Mouse (Mus musculus) forebrain, embryonic 13.5 days (tissue): ENCODE data around the gene Rln1. TPM values are rescaled to one million over a fixed set of nuclear protein-coding genes. Genes with fewer than 3 reads are reported as not detected.

Experiments
- ATAC-seq: fragments of 200-750 bp; cut with Nextera tagmentation; 2 replicates; pipeline ENCODE4 v1.8.0; 2017
- H3K27ac ChIP-seq: fragments of 300-500 bp; sonication (generic); 2 replicates; pipeline ENCODE4 v1.5.1; 2015; ENCODE audit warnings: inconsistent platforms, mild to moderate bottlenecking, moderate library complexity
- H3K27me3 ChIP-seq: fragments of 300-500 bp; sonication (generic); 2 replicates; pipeline ENCODE4 v1.6.1; 2015; ENCODE audit warnings: mild to moderate bottlenecking, inconsistent platforms
- H3K36me3 ChIP-seq: fragments of 300-500 bp; sonication (generic); 2 replicates; pipeline ENCODE4 v1.6.1; 2015; ENCODE audit warnings: mild to moderate bottlenecking, inconsistent platforms; ENCODE audit not compliant: poor library complexity, severe bottlenecking
- H3K4me1 ChIP-seq: fragments of 300-500 bp; sonication (generic); 2 replicates; pipeline ENCODE4 v1.6.1; 2015; ENCODE audit warnings: inconsistent platforms
- H3K4me2 ChIP-seq: fragments of 300-500 bp; sonication (generic); 2 replicates; pipeline ENCODE4 v1.6.1; 2015; ENCODE audit warnings: inconsistent platforms, mild to moderate bottlenecking, moderate library complexity
- H3K4me3 ChIP-seq: fragments of 300-500 bp; sonication (generic); 2 replicates; pipeline ENCODE4 v1.5.1; 2015; ENCODE audit warnings: mild to moderate bottlenecking, inconsistent platforms
- H3K9ac ChIP-seq: fragments of 300-500 bp; sonication (generic); 2 replicates; pipeline ENCODE4 v1.6.1; 2015; ENCODE audit warnings: mild to moderate bottlenecking, inconsistent platforms
- H3K9me3 ChIP-seq: fragments of 300-500 bp; sonication (generic); replicated peaks from 2 replicates; pipeline ENCODE4 v1.6.1; 2016; ENCODE audit warnings: inconsistent platforms
- WGBS: fragments of 180-500 bp; shearing (Covaris S2); methylation state at CpG from one replicate; pipeline ENCODE4 v1.1.7; 2015; 5-methylcytosine and 5-hydroxymethylcytosine counted together
- polyA plus RNA-seq: library from polyadenylated mRNA; unstranded; fragments of >200 nt; fragmentation: Nextera tagmentation; extraction: Ambion mirVana; gene quantifications from 2 replicates; pipeline ENCODE4 v1.2.1, GENCODE M21; 2015

Gene Rln1
- polyA plus RNA-seq, 1 experiment from 2014 or later = 1.6 TPM

GRCm38 (mm10) chr19:29323416-29324049 lies 10.9 kb downstream of the Rln1 start:
- no peak overlapping the region for H3K27ac ChIP-seq
- H3K4me3 ChIP-seq = no peak overlapping the region
- no peak overlapping the region for H3K9ac ChIP-seq
- 82% methylated on average over 8 of the region's 8 CpGs for WGBS
- H3K27me3 ChIP-seq = peaks cover 6% of the 10 kb centered on the region; the same call in 1 of the 2 replicates
- no peaks in the 10 kb centered on the region for H3K9me3 ChIP-seq
- H3K4me1 ChIP-seq = 0 out of 2 replicates have a peak, but pooled peaks cover 3% of the 10 kb centered on the region
- no peaks in the 10 kb centered on the region for H3K36me3 ChIP-seq
- H3K4me2 ChIP-seq = no peak overlapping the region
- ATAC-seq = no peak

DNA sequence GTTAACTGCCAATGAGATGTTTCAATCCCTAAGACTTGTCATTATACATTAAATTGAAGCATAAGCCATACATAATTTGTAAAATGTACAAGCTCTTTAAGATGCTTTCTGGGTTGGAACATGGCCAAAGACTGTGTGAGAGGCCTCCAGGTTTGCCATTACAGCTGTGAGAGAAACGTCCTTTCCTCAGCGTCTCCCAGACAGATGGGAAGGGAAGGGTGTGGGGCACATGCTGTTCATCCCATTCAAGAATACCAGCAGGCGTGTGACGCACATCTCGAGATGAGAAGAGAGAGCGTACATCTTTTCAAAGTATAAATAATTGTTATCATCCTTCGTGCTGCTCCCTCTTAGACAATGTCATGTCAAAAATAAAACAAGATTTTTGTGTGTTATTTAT lies 21.8 kb downstream of the Rln1 start:
- Histone ChIP-seq H3K9me3 (peaks cover 7% of the 10 kb centered on the region), H3K9ac (no peak overlapping the region), H3K4me2 (no peak overlapping the region), H3K36me3 (peaks cover 38% of the 10 kb centered on the region), H3K27me3 (no peaks in the 10 kb centered on the region), H3K4me3 (no peak overlapping the region), H3K27ac (no peak overlapping the region), H3K4me1 (no peaks in the 10 kb centered on the region)
- 45% methylated on average over 7 of the region's 7 CpGs for WGBS
- peak; percentile 55; the same call in 1 of the 2 replicates for ATAC-seq

DNA sequence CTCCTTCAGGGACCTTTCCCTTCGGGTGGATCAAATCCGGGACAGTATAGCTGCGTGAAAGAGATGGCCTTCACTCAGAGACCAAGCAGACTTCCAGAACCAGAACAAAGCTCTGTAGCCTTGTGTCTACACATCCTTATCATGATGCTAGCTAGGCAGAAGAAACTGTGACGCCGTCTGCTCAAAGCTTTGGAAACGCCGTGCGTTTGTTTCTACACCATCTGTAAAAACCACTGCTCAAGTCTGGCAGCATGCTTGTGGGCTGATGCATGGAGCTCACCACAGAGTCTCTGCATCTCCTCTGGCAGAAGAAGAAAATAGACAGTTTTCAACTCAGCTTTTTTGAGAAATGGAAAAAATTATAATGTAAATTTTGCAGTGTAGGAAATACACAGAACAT lies 22.7 kb downstream of the Rln1 start:
- H3K4me3 ChIP-seq = no peak overlapping the region
- H3K9me3 ChIP-seq = peaks cover 7% of the 10 kb centered on the region
- H3K27ac ChIP-seq = no peak overlapping the region
- no peaks in the 10 kb centered on the region for H3K27me3 ChIP-seq
- ATAC-seq = no peak
- whole genome bisulfite sequencing = 88% methylated on average over 8 of the region's 8 CpGs
- no peaks in the 10 kb centered on the region for H3K4me1 ChIP-seq
- H3K36me3 ChIP-seq = peaks cover 38% of the 10 kb centered on the region
- H3K9ac ChIP-seq = no peak overlapping the region
- no peak overlapping the region for H3K4me2 ChIP-seq

DNA sequence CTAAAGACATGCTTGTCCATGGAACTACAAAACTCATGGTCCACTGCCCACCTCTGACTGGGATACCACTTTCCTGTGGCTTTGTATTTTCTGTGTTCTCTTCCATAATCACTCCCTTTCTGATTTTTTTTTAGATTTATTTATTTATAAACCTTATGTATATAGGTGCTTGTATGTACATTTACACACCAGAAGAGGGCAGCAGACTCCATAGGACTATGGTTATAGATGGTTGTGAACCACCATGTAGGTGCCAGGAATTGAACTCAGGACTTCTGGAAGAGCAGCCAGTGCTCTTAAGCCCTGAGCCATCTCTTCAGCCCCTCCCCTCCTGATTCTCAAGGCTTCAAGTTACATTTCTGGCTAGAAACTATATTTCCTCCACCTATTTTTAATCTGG lies 25.6 kb downstream of the Rln1 start:
- H3K4me2 ChIP-seq = no peak overlapping the region
- no peaks in the 10 kb centered on the region for H3K27me3 ChIP-seq
- H3K4me3 ChIP-seq = no peak overlapping the region
- peaks cover 35% of the 10 kb centered on the region for H3K36me3 ChIP-seq
- no peak overlapping the region for H3K27ac ChIP-seq
- H3K4me1 ChIP-seq = 0 out of 2 replicates have a peak, but pooled peaks cover 3% of the 10 kb centered on the region
- H3K9ac ChIP-seq = no peak overlapping the region
- no peak for ATAC-seq
- H3K9me3 ChIP-seq = no peaks in the 10 kb centered on the region

DNA sequence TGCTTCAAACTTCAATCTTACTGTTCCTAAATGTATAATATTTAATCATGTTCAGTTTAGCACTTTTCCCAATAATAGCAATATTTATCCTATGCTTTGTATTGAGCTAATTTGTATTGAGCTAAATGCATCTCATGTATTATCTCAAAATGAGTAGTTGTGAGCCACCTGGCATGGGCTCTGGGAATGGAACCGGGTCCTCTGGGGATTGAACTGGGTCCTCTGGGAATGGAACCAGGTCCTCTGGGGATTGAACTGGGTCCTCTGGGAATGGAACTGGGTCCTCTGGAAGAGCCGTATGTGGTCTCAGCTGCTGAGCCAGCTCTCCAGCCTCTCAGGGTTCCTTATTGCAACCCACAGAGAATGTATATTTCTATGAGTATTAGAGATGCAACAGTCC lies 32.4 kb downstream of the Rln1 start:
- no peak for ATAC-seq
- H3K9me3 ChIP-seq = no peaks in the 10 kb centered on the region

GRCm38 (mm10) chr19:29300919-29301318 lies 33.6 kb downstream of the Rln1 start:
- ATAC-seq = no peak
- WGBS = 90% methylated on average over 13 of the region's 13 CpGs
- H3K4me2 ChIP-seq = no peak overlapping the region
- no peak overlapping the region for H3K9ac ChIP-seq
- no peaks in the 10 kb centered on the region for H3K27me3 ChIP-seq
- no peaks in the 10 kb centered on the region for H3K9me3 ChIP-seq
- H3K4me3 ChIP-seq = no peak overlapping the region
- H3K27ac ChIP-seq = no peak overlapping the region
- H3K36me3 ChIP-seq = peaks cover 51% of the 10 kb centered on the region
- 0 out of 2 replicates have a peak, but pooled peaks cover 4% of the 10 kb centered on the region for H3K4me1 ChIP-seq

More for the DNA sequence above, 32.4 kb downstream of the Rln1 start:
- H3K4me2 ChIP-seq = no peak overlapping the region
- no peaks in the 10 kb centered on the region for H3K27me3 ChIP-seq
- H3K27ac ChIP-seq = no peak overlapping the region
- no peak overlapping the region for H3K4me3 ChIP-seq
- 0 out of 2 replicates have a peak, but pooled peaks cover 4% of the 10 kb centered on the region for H3K4me1 ChIP-seq
- no peak overlapping the region for H3K9ac ChIP-seq
- H3K36me3 ChIP-seq = peaks cover 46% of the 10 kb centered on the region
- WGBS = 90% methylated on average over 2 of the region's 2 CpGs

DNA sequence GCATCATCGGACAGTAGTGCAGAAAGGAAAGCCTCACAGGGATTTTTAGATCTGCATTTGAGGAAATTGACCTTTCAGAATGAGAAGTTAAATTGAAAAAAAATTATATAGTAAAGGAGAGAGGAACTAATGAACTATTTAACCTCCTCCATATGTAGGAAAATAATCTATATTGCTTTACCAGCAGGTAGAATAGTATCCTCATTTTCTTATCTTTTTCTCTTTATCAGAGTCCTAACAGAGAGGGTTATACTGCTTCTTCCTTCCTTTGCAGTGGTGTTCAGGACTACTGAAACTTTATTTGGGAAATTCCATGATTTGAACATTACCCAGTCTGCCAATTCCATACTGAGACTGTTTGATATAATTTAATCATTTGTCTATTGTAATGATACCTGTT lies 37.1 kb downstream of the Rln1 start:
- H3K27me3 ChIP-seq = no peaks in the 10 kb centered on the region
- no peak for ATAC-seq
- no peak overlapping the region for H3K9ac ChIP-seq
- H3K9me3 ChIP-seq = no peaks in the 10 kb centered on the region
- H3K4me1 ChIP-seq = no peaks in the 10 kb centered on the region
- 100% methylated on average over 1 of the region's 1 CpGs for WGBS
- no peak overlapping the region for H3K4me3 ChIP-seq
- no peak overlapping the region for H3K4me2 ChIP-seq
- no peak overlapping the region for H3K27ac ChIP-seq
- H3K36me3 ChIP-seq = peaks cover 50% of the 10 kb centered on the region

DNA sequence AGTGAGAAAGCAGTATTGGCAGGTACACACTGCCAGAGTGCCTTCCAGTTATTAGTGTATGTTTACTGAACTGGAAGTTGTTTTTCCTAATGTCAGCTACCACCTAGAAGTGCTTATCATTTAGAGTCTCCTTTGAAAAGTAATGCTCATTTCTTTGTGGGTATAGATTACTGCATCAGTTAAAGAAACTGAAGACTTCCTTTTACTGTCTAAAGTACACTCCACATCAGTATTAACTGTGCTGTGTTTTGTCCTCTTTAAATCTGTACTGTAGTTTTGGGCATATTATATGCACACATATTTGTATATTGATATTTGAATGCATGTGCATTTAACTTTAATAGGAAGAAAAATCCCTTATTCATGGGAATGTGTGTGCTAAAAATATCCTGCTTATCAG lies 38.3 kb downstream of the Rln1 start:
- H3K4me3 ChIP-seq = no peak overlapping the region
- H3K9ac ChIP-seq = no peak overlapping the region
- H3K4me1 ChIP-seq = no peaks in the 10 kb centered on the region
- H3K9me3 ChIP-seq = no peaks in the 10 kb centered on the region
- ATAC-seq = no peak
- no peaks in the 10 kb centered on the region for H3K27me3 ChIP-seq
- no peak overlapping the region for H3K4me2 ChIP-seq
- no peak overlapping the region for H3K27ac ChIP-seq
- H3K36me3 ChIP-seq = peaks cover 55% of the 10 kb centered on the region

GRCm38 (mm10) chr19:29294756-29295155 lies 39.7 kb downstream of the Rln1 start:
- no peak for ATAC-seq
- Histone ChIP-seq H3K4me3 (no peak overlapping the region), H3K4me1 (no peaks in the 10 kb centered on the region), H3K4me2 (no peak overlapping the region), H3K36me3 (peaks cover 49% of the 10 kb centered on the region), H3K9ac (no peak overlapping the region), H3K9me3 (no peaks in the 10 kb centered on the region), H3K27me3 (no peaks in the 10 kb centered on the region), H3K27ac (no peak overlapping the region)
- 79% methylated on average over 2 of the region's 2 CpGs for WGBS

GRCm38 (mm10) chr19:29292546-29292945 lies 41.9 kb downstream of the Rln1 start:
- WGBS = 83% methylated on average over 4 of the region's 4 CpGs
- H3K9ac ChIP-seq = no peak overlapping the region
- no peak overlapping the region for H3K4me2 ChIP-seq
- H3K27me3 ChIP-seq = no peaks in the 10 kb centered on the region
- H3K9me3 ChIP-seq = no peaks in the 10 kb centered on the region
- no peak overlapping the region for H3K4me3 ChIP-seq
- H3K36me3 ChIP-seq = peaks cover 43% of the 10 kb centered on the region
- H3K4me1 ChIP-seq = no peaks in the 10 kb centered on the region
- H3K27ac ChIP-seq = no peak overlapping the region
- ATAC-seq = no peak

- H3K36me3 ChIP-seq = peaks cover 42% of the 10 kb centered on the region
- no peaks in the 10 kb centered on the region for H3K4me1 ChIP-seq
- WGBS = 90% methylated on average over 14 of the region's 14 CpGs
Measured at GRCm38 (mm10) chr19:29291532-29291931, 42.9 kb downstream of the Rln1 start.

GRCm38 (mm10) chr19:29287863-29288262 lies 46.6 kb downstream of the Rln1 start:
- WGBS = 76% methylated on average over 8 of the region's 8 CpGs
- H3K36me3 ChIP-seq = peaks cover 39% of the 10 kb centered on the region
- no peak overlapping the region for H3K4me2 ChIP-seq
- no peaks in the 10 kb centered on the region for H3K9me3 ChIP-seq
- no peak overlapping the region for H3K4me3 ChIP-seq
- no peak for ATAC-seq
- no peak overlapping the region for H3K9ac ChIP-seq
- no peak overlapping the region for H3K27ac ChIP-seq
- H3K27me3 ChIP-seq = no peaks in the 10 kb centered on the region
- H3K4me1 ChIP-seq = peaks cover 8% of the 10 kb centered on the region

More at GRCm38 (mm10) chr19:29291532-29291931, 42.9 kb downstream of the Rln1 start:
- H3K9me3 ChIP-seq = no peaks in the 10 kb centered on the region
- no peak overlapping the region for H3K4me3 ChIP-seq
- H3K9ac ChIP-seq = no peak overlapping the region
- H3K4me2 ChIP-seq = no peak overlapping the region
- H3K27ac ChIP-seq = no peak overlapping the region
- no peak for ATAC-seq
- H3K27me3 ChIP-seq = no peaks in the 10 kb centered on the region

DNA sequence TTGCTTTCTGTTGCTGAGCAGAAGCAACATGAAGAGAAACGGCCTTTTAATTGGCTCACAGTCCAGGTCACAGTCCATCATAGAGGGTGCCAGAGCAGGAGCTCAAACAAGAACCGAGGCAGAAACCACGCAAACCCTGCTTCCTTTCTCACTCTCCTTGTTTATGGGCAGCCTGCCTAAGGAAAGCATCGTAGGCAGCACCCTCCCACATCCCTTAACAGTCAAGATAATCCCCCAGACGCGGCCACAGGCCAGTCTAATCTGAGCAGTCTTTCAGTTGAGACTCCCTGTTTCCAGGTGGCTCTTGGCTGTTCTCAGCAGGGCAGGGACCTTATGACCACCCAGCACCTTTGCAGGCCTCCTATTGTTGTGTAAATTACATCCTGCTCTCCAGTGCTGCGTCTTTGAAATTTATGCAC lies 49.0 kb downstream of the Rln1 start:
- Histone ChIP-seq H3K36me3 (peaks cover 24% of the 10 kb centered on the region), H3K4me3 (no peak overlapping the region), H3K9ac (no peak overlapping the region), H3K4me1 (peaks cover 8% of the 10 kb centered on the region), H3K27ac (peak overlapping the region; percentile 28), H3K4me2 (no peak overlapping the region), H3K27me3 (no peaks in the 10 kb centered on the region), H3K9me3 (no peaks in the 10 kb centered on the region)
- ATAC-seq = peak; percentile 59
- WGBS = 11% methylated on average over 7 of the region's 7 CpGs
